Mouse (Mus musculus): ENCODE data around the gene Mmp9. TPM values are rescaled to one million over a fixed set of nuclear protein-coding genes. Genes with fewer than 3 reads are reported as not detected.

Mmp9 gene
- total RNA-seq, 2 experiments from 2014 or later, result 21.5 to 41.1 TPM

DNA sequence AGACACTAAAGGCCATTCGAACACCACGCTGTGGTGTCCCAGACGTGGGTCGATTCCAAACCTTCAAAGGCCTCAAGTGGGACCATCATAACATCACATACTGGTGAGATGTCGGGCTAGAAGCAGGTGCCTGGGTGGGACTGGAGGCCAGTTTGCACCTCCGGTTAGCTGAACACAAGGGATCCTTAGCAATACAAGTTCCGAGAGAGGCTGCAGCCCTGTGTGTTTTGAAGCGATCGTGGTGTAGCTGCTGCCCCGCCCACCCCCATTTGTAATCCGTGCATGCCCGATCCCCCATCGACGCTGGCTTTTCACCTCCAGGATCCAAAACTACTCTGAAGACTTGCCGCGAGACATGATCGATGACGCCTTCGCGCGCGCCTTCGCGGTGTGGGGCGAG is 8.4 kb downstream of the Mmp9 start:
- ATAC-seq (replicated peaks; ENCODE audit: low FRiP score, poor library complexity, severe bottlenecking), result no peak

DNA sequence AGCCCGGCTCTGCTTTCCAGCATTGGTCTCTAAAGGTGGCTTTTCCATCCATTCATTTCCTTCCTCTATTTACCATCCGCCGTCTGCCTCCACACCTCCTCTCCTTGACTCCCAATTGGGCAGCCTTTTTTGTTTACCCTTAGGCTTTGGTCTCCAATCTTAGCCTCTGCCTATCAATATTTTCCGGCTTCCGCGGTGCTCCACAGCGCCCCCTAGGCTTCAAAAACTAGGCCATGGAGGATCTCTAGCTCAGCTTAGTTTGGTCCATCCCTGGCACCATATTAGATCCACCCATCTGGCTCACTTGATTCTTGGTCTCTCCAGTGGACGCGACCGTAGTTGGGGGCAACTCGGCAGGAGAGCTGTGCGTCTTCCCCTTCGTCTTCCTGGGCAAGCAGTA is 9.9 kb downstream of the Mmp9 start:
- ATAC-seq (replicated peaks; ENCODE audit: low FRiP score, poor library complexity, severe bottlenecking), result no peak

GRCm38 (mm10) chr2:164951745-164952144 is 11.2 kb downstream of the Mmp9 start:
- ATAC-seq (replicated peaks; ENCODE audit: low FRiP score, poor library complexity, severe bottlenecking), result no peak

- no peak for ATAC-seq (replicated peaks; ENCODE audit: low FRiP score, poor library complexity, severe bottlenecking)
Observed at GRCm38 (mm10) chr2:164952448-164952847, 11.9 kb downstream of the Mmp9 start.

DNA sequence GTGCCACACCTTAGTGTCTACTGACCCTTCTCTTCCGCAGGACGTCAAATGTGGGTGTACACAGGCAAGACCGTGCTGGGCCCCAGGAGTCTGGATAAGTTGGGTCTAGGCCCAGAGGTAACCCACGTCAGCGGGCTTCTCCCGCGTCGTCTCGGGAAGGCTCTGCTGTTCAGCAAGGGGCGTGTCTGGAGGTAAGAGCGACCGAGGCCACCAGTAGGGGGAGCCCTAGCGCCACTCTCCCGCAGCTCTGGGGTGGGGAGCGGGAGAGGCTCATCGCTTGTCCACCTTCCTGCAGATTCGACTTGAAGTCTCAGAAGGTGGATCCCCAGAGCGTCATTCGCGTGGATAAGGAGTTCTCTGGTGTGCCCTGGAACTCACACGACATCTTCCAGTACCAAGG is 12.6 kb downstream of the Mmp9 start:
- peak; percentile 58; the same call in 1 of the 2 replicates for ATAC-seq (replicated peaks; ENCODE audit: low FRiP score, poor library complexity, severe bottlenecking)

GRCm38 (mm10) chr2:164955725-164956124 is 15.1 kb downstream of the Mmp9 start:
- no peak for ATAC-seq (replicated peaks; ENCODE audit: low FRiP score, poor library complexity, severe bottlenecking)

DNA sequence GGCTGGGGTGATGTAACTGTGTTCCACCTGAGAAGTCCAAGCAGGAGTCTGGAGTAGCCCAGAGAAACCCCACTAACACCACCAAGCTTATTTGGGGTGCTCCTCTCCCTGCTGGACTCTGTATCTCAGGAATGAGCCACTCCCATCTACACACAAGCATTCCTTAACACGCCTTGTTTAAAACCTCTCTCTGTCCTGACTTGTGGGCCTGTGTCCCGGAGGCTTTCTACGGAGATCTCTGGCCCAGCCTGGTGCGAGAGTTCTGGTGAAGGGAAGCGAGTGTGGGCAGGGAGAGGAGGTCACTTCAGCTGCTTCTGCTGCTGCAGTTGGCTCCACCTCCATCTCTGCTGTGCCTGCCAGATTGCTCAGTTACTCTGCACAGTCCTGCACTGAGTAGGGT is 15.6 kb downstream of the Mmp9 start:
- no peak for ATAC-seq (replicated peaks; ENCODE audit: low FRiP score, poor library complexity, severe bottlenecking)

DNA sequence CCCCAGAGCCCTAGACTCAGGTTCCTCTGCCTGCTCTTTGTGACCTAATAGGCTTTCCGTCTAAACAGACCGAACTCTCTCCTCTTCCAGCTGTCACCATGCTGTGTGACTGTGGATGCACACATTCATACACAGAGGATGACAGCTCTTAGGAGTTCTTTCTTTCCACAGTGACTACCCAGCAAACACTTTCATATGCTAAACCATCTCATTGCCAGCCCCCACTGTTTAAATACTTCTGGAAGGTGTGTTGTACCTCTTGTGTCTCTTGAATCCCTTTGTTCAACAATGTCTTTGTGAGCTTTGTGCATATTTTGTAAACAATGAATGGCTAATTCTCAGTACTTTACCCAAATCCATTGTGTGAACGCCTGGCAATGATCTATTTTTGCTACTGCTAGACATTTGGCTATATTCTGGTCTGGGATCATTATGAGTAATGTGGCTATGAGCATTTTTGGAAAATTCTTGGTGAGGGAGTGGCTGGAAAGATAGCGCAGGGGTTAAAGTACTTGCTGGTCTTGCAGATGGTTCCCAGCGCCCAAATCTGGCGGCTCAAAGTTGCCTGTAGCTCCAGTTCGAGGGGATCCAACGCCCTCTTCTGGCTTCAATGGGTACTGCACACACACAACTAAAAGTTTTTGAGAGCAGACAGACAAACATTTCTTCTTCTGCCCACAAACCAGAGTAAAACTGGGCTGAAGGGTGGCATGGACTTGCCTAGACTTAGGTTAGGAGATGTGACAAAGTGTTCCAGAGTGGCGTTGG is 17.2 kb downstream of the Mmp9 start:
- no peak for ATAC-seq (replicated peaks; ENCODE audit: low FRiP score, poor library complexity, severe bottlenecking)

- no peak for ATAC-seq (replicated peaks; ENCODE audit: low FRiP score, poor library complexity, severe bottlenecking)
Observed at GRCm38 (mm10) chr2:164960716-164961441, 20.3 kb downstream of the Mmp9 start, which contains the start of gene Slc12a5. Slc12a5 (plus strand) TSS chr2:164960802.

DNA sequence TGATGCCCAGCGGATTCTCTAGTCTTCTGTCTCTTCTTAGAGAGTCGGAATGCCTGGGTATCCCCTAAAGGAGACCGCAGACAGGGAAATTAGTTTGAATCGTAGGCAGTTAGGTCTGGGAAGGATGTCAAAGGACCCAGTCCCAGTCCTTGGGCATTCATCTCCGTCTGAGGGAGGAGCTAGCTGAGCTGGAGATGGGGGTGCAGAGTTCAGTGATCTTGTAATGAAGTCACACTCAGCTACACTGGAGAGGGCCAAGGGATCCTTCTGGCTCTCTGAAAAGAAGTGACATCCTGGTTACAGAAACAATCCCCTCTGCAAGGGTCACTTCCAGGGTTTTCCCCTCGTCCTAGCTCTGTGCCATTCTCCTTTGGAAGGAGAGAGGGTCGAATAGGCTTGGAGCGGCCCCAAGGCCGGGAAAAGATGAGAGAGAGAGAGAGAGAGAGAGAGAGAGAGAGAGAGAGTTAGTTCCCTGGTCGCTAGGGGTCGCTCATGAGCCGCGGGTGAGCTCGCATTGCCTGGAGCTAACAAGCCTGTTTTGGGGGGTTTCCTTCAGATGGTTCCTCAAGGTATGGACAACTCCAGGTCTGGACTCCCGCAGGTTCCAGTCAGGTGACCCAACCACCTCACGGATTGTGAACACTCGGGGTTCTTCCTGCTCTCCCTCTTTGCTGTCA is 21.1 kb downstream of the Mmp9 start:
- ATAC-seq (replicated peaks; ENCODE audit: low FRiP score, poor library complexity, severe bottlenecking), result no peak

GRCm38 (mm10) chr2:164962183-164962580 is 21.6 kb downstream of the Mmp9 start:
- no peak for ATAC-seq (replicated peaks; ENCODE audit: low FRiP score, poor library complexity, severe bottlenecking)

DNA sequence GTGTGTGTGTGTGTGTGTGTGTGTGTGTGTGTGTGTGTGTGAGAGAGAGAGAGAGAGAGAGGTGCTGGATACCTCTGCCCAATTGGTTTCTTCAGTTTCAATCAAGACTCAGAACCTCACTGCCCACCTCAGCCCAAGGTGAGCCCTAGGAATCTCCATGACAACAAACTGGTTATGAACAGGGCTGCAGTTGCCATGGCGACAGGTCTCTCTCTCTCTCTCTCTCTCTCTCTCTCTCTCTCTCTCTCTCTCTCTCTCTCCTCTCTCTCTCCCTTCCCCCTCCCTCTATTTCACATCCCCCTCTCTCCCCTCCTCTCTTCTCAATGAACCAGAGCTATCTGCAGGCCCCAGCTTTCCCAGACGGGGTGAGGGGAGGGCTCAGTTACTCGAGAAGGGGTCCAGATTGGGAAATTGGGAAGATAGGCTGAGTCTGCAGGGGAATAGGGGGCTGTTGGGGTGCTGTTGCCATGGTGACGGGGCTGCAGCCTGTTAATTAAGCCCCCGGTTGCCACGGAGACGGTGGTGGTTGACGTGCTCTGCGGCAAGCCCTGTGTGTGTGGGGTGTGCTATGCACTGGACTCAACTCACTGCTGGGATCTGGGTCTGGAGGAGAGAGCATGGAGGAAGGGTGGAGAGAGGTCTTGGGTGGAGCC is 23.8 kb downstream of the Mmp9 start:
- ATAC-seq (replicated peaks; ENCODE audit: low FRiP score, poor library complexity, severe bottlenecking), result no peak

- no peak for ATAC-seq (replicated peaks; ENCODE audit: low FRiP score, poor library complexity, severe bottlenecking)
Observed at GRCm38 (mm10) chr2:164964981-164965380, 24.4 kb downstream of the Mmp9 start.

GRCm38 (mm10) chr2:164966381-164966780 is 25.8 kb downstream of the Mmp9 start:
- no peak for ATAC-seq (replicated peaks; ENCODE audit: low FRiP score, poor library complexity, severe bottlenecking)

GRCm38 (mm10) chr2:164967193-164967592 is 26.6 kb downstream of the Mmp9 start:
- ATAC-seq (replicated peaks; ENCODE audit: low FRiP score, poor library complexity, severe bottlenecking), result no peak

GRCm38 (mm10) chr2:164967761-164968440 is 27.3 kb downstream of the Mmp9 start:
- ATAC-seq (replicated peaks; ENCODE audit: low FRiP score, poor library complexity, severe bottlenecking), result no peak

GRCm38 (mm10) chr2:164968451-164968851 is 27.9 kb downstream of the Mmp9 start:
- no peak for ATAC-seq (replicated peaks; ENCODE audit: low FRiP score, poor library complexity, severe bottlenecking)

DNA sequence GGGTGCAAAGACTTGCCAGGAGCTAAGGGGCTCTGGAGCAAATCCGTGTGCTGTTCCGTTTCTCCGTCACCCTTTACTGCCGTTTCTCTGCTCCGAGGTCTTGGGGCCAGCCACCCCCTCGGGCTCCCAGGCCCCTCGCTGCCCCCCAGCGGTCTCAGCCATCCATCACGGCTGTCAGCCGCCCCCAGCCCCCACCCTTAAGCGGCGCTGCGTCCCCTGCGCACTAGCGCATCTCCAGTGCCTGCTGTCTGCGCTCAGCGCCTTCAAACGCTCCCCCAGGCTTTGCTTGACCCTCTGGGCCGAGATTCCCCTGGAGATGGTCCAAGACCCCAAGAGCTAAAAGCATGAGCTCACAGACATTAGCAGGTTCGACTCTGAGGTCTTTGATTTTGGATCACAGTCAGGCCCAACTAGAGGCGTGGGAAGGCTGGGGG is 28.8 kb downstream of the Mmp9 start:
- no peak for ATAC-seq (replicated peaks; ENCODE audit: low FRiP score, poor library complexity, severe bottlenecking)

DNA sequence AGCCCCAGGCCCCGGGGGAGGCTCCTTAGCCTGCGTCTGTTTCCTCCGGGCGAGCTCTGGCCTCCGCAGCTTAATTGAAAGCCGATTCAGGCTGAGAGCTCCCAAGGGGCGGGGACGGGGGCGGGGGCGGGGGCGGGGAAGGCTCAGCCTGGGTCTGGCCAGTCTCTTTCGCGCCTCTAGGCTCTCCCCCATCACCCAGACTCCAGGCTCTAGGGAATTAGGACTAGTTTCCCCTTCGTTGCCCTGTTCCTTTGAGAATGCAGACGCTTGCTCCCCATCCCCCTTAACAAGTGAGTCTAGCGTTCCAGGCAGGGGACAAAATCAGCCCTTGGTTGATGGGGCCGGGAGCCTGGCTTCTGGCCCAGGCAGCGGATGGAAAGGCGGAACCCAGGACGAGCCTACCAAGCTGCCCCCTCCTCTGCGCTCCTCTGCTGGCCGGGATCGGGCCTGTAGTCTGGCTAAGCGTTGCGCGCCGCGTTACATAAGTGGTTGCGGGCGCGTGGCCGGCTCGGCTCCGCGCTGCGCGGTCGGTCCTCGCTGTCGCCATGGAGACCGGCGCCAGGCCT is 30.1 kb downstream of the Mmp9 start:
- no peak for ATAC-seq (replicated peaks; ENCODE audit: low FRiP score, poor library complexity, severe bottlenecking)
